Mouse (Mus musculus) hindbrain, embryonic 12.5 days (tissue): ENCODE results near the gene Gprc6a. TPM values are rescaled to one million over a fixed set of nuclear protein-coding genes. Genes with fewer than 3 reads are reported as not detected.

ENCODE experiments used
- polyA plus RNA-seq: library from polyadenylated mRNA; unstranded; fragments of >200 nt; fragmentation: Nextera tagmentation; extraction: Ambion mirVana; gene quantifications from 2 replicates; pipeline ENCODE4 v1.2.1, GENCODE M21; 2016

Gprc6a gene
- polyA plus RNA-seq, 1 experiment from 2014 or later: not detected

Other genes with a start within 250 kb of the Gprc6a start
- not detected in 2 replicates for gene Gm49339, start 150.8 kb downstream of the Gprc6a start, polyA plus RNA-seq
- 0.38 TPM in 1 of 2 replicates, not detected in the other for gene Lilr4b, start 150.8 kb downstream of the Gprc6a start, polyA plus RNA-seq
- gene Lilrb4a, start 140.5 kb downstream of the Gprc6a start, polyA plus RNA-seq: 1.3 and 1.7 TPM in 2 replicates
- gene Fam162b, start 40.9 kb downstream of the Gprc6a start, polyA plus RNA-seq: 2.1 and 2.6 TPM in 2 replicates
- not detected in 2 replicates for gene Rfx6, start 46.3 kb upstream of the Gprc6a start, polyA plus RNA-seq